Mouse (Mus musculus): ENCODE data around the gene Neo1.
A peak's percentile ranks its signal among the peaks of the same experiment; 100 is the strongest.

Gene Neo1

DNA sequence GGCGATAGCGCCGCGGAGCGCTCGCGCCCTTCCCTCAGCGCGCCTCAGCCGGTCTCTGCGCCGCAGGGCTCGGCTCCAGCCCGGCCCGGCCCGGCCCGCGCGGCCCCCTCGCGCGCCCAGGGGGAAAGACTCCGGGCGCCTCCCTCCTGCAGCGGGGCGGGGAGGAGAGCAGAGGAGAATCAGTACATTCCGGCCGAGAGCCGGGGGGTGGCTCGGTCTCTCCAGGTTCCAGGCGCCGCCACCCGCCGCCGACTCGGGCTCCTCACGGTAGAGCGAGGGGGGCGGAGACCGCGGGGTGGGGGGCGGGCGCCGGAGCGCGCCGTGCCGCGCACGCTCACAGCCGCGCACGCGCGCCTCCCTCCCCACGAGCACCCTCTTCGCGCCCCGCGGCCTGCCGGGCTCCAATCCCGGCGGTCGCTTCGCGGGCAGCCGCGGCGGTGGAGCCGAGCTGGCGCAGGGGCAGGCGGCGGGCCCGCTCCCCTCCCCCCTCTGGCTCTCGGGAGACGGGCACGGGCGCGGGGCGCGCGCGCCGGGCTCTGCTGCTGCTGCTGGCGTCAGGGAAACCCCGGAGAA is at the start of gene Neo1:
Gene Neo1 (minus strand): TSS at position 283 of the 573 bp plus-strand sequence.
- DNase-seq: peak; percentile 88

DNA sequence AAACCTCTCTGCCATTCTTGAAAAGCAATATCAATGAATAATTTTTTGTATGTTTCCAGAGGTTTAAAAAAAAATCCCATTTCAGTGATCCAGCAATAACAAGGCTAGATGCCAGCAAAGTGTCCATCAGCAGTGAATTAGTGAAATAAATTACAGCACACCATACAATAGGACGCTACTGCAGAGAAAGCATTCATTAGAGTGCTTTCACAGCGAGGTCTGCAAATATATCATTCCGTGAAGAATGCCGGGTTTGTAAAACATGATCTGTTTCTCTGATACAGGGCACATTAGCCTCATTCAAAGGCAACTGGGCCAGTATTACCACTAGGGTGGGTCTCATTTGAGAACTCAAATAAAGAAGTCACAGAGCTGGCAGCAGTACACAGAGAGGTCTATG is 39.4 kb upstream of the Neo1 start:
- DNase-seq: no peak

DNA sequence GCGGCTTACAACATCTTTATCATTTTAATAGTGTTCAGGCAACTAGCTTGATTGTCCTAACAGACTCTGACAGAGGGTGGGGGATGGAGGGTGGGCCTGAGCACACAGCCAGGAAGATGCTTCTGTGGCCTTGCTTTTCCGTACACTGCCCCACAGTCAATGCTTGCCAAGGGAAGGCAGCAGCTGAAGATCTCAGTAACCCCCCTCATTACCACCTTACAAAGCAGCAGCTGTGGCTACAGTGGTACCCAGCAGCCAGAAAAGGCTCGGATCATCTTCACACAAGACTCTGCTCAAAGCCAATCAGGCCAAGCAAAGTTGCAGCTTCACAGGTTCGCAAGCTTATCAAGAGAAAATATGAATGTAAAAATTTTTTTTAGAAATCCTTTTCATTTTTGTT is 37.6 kb upstream of the Neo1 start:
- DNase-seq: no peak

DNA sequence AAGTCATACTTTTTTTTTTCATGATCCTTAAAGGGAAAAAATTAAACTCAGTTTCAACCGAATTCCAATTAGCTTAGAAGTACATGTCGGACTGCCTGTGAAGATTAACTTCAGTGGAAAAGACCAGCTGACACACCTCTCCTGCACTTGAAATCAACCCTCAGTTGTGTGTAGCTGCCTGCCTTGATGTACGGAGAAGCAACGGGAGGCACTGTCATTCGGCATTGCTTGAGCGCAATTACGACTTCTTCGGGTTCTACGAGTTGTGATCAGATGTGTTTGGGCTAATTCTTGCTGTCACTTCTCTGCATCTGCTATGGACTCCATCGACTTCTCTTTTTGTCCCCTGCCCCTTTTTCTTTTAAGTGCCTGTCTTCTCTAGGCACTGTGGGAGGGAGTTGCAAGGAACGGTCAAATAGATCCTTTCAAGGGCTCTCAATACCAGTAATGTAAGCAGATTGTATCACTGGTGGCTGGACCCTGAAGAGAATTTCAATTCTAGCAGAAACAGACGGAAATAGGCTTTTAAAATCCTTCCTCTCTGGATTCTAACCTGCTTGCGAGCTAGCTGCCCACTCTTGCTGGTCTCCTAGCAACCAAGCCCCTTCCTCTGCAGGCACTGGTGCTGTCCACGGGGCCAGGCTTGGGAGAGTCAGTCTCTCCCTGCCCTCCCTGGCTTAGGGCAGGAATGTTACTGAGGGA is 36.0 kb upstream of the Neo1 start:
- no peak for DNase-seq

DNA sequence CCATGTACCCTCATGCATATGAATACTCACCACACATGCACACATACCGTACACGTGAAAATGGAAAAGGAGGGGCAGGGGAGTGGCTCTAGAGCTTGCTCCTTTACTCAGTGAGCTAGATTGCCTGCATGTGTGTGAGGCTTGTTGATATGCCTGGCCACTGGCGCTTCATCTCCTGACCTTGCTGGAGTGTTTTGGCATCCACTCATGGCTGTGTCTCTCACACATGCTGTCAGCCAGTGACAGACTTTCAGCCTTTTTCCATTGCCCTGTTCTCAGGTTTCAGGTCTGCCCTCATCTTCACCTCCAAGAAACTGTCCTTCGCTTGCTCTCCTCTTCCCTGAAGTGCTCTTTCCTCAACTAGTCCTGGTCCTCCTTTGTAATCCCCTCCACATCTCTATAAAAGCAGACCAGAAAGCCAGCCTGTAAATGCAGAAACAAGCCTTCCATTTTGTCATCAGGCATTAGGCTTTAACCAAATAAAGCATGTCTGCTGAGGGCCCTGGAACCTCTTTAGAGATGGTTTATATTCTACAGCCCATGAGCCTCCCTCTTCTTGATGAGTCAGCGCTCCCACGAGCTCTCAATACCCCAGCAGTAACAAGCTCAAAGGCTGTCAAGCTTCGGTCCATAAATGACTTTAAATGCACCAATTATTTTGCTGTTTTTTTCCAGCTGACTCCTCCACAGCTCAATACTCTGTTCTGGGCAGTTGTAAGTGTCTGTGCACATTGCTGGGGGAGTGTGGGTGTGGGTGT is 35.2 kb upstream of the Neo1 start:
- no peak for DNase-seq

DNA sequence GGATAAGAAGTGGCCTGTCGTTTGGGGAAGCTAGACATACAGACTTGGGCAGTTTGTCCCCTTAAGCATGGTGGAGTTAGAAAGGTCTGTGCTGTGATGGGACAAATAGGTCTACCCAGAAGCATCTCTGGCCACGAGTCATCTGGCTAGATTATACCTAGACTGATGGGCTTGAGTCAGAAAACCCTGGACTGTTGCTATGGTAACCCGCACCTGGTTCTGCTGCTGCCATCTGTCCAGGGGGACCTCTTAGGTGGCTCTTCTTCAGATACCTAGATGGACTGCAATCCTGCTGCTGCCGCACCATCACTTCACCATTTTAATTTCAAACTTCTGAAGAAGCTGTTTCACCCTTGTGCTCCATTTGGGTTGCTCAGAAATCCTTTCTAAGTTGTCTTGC is 34.0 kb upstream of the Neo1 start:
- no peak for DNase-seq

DNA sequence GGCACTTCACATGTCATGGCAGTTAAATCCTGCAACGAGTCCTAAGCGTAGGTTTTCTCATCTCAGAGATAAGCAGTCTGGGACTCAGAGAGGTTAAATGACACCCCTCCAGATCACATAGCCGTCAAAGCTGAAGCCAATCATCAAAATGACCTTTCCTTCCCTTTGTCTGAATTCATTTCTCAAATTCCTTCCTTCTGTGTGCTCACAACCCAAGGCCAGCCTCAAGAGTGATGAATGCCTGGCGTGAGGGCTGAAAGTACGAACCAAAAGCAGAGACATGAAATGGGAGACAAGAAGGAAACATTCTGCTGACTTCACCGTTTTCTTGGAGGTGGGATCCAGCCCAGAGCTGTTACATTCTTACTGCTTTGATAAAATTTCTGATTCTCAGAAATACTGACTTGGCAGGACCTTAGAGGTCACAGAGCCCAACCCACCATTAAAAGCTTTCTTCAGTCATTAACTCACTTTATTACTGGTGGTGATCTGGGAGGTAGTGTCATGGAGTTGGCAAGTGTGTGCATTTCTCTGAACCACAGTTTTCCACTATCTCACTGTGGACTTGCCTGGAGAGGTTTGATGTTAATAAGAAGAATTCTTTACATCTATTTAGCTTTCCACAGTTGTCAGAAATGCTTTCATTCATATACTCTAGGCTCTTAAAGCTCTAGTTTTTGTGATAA is 29.5 kb upstream of the Neo1 start:
- no peak for DNase-seq

DNA sequence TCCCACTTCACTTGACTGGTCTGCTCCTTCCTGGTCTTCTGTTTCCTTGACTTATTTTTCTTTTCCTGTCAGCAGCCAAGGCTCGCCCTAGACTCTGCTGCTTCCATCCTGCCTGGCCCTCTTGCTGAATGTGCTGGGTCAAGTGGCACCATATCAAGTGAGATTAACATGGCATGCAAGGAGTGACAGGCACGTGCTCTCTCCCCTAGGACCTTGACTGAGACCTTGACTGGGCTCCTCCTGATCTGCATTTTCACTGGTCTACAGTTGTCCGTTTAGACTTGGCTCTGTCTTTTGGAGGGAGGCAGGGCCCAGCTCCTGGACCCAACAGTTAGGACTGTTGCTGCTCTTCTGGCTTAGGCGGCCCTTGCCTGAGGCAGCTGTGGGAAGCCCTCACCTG is 26.2 kb upstream of the Neo1 start:
- no peak for DNase-seq

DNA sequence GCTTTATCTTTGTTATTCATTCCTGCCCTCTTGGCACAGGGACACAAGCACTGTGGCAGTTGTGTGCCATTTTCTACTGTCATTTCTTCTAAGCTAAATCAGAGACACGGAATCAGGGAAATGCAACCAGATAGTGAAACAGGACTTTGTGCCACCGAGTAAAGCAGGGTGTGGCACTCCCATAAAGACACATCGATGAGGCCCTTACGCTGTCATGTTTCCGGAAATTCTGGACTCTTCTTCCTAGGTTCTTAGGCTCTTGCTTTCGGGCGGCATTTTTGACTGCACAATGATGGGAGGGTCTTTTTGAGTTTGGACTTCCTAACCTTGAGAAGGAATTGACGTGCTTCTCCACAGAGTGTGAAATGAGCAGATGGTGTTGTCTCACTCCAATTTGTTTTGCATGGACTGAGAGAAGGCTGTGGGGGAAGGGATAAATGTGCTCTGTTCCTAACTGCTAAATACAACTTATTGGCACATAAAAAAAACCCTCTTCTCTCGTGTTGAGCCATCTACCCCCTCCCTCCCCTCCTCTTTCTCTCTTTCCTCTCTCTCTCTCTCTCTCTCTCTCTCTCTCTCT is 23.9 kb upstream of the Neo1 start:
- DNase-seq: no peak

DNA sequence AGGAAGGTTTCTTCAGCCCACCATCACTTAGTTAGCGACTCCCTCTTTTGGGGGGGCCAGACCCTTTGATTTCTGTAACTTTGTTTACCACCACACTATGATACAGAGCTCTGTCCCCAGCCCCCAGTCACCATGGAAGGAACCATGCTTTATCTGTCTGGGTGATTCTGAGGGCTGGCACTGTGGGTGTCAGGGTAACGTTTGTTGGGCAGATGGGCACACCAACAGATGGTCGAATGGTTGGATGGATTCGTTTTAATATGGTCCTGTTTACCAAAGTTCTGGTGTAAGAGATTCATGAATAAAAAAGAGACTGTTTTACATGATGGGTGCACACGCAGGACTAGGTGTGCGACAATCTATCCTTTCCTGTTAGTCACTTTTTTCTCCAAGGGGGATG is 22.9 kb upstream of the Neo1 start:
- no peak for DNase-seq

DNA sequence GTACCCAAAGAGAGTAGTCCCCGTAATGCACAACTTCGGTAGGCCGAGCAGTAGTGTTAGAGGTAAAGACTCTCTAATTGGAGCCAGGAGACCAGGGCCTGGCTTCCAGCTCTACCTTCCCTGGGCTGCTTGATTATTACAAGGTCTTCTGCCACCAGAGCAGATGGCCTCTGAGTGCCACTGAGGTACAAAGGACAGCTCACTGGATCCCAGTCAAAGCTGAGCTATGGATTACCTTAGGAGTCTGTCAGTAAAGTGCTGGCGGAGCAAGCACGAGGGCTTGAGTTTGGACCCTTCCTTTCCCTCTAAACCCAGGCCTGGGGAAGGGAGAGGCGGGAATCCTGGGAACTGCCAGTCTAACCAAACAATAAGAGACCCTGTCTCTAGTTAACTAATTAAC is 21.8 kb upstream of the Neo1 start:
- no peak for DNase-seq

DNA sequence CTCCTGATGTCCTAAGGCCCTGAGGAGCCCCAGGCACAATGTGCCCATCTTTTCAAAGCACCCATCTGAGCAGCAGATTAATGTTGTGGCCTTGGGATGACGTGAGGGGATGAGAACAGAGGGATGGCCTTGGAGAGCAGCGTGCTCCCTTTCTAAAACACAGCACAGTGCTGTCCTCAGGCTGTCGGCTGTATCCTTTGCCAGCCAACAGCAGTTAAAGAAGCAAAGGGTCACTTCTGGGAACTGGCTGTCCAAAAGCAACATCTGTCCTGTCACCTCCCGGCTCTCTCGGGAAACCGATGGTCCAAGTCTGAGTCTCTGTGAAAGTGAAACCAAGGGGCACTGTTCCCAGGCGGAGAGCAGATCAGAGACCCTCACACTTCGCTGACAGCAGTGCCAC is 20.0 kb upstream of the Neo1 start:
- peak; percentile 65 for DNase-seq

DNA sequence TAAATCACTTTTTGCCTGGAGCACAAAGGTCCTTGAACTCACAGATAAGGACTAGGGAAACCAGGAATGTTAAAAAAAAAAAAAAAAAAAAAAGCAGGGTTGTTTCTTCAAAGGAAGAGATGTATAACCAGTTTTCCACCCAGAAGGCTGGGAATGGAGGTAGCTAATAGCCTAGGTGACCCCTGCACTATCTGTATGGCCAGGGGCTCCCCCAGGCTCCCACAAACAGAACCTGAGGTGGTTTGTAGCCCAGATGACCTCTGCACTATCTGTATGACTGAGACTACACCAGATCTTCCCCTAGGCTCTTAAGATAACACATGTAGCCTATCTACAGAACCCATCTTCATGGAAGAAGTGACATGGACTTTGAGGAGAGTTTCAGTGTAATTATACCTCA is 5.6 kb upstream of the Neo1 start:
- no peak for DNase-seq

DNA sequence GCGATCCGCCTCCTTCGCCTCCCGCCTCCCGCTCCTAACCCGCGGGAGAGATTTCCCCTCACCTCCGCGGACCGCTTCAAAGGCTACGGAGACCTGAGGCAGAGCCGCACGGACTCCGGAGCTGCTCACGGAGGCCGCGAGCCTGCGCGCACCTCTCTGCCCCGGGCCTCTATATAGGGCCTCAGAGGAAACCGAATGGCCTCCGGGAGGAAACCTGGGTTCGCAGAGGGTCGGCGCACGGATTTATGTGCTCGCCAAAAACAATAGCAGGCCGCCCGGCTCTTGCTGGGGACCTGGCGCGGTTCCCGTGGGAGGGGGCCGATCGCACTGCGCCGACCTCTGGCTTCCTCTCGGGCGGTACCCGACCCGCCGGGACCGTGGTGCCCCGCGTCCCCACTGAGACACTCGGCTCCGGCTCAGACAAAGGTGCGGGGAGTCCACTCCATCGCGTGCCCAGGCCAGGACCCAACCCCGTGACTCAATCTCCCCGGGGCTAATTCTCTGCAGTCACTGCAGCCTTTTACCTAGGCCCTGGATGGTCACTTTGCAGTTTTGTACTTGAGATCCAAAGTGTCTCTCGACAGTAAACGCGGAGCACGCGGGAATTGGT is 596 bp upstream of the Neo1 start:
- no peak for DNase-seq

DNA sequence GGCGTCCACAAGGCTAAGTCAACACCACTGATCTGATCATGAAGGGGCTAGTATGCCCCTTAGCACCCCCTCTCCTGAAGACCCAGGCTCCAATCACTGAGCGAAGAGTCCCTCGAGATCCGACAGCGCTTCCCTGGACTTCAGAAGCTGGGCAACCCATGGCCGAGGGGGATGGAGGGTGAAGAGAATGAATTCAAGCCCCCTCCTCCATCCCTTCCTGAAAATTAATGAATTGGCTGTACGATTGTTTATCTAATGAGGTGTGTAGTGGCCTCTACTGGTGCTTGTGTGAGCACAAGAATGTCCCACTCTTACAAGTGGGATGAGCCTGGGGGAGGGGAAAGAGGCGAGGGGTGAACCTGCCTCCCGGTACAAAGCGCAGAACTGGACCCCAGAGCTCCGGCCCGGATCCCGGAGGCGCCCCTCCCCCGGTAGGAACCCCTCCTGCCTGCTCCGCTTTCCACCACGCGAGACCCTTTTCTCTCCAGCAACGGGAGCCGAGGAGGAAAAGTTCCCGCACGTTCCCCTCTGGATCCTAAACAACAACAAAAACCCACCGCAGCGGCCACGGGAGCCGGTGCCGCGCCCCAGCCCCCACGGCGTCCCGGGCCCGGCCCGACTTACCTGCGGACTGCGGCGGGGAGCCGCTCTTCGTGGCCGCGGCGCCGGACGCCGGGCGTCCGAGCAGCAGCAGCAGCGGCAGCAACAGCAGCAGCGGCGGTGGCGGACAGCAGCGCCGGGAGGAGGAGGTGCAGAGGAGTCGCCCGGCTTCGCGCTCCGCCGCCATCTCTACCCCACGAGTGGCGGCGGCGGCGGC is 691 bp downstream of the Neo1 start:
- peak; percentile 41 for DNase-seq

DNA sequence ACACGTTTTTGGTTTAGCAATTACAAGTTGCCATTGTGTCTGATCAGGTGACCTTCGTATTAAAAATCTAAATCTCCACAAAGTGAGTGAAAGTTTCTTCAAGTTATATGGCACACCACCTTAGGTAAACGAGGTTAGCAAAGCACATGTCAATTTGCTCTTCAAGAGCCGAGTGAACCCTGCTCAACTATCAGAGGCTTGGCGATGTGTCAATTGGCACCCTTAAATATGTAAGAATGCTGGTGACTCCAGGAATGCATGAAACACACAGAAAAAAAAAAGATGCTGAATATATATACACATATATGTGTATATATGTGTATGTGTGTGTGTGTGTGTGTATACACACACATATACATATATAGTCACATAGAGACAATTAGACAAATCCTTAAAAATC is 1.4 kb downstream of the Neo1 start:
- peak; percentile 60 for DNase-seq

DNA sequence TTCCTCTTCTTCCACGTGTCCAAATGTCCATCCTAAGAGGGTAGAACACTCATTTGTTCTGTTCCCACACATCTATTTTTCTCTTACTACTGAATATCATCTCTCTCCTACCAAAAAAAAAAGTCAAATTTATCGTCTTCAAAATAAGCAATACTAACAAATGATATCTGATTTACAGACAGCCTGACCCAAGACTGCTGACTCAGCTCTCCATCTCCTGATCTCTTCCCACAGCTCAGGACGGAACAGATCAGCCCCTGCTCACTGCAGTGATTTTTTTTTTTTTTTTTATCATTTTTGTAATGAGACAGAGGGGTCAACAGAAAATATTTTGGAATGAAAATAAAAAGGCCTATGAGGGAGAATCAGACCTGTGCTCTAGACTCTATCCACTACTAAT is 2.7 kb downstream of the Neo1 start:
- DNase-seq: no peak

DNA sequence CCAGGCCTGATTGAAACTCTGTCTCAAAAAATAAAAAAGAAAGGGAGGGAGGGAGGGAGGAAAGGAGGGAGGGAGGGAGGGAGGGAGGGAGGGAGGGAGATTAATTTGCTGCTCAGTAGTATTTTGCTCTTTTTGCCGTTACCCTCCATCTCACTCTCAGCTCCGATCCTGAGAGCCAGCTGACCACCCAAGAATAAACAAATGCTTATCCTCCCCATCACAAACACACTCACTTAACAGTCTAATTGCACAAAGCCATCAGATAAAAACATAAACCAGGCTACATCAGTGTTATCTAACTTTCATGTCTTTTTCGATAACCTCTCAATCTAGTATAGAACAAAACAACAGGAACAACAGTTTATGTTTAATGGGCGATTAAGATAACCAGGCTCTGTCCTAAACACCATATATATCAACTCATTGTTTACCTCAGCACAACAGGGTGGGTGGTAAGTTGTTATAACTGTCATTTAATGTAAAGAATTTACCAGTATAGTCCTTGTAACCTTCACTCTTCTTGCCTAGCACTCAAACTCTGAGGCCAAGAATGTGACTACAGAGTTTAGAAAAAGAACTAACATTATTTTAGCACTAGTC is 11.9 kb downstream of the Neo1 start:
- no peak for DNase-seq

DNA sequence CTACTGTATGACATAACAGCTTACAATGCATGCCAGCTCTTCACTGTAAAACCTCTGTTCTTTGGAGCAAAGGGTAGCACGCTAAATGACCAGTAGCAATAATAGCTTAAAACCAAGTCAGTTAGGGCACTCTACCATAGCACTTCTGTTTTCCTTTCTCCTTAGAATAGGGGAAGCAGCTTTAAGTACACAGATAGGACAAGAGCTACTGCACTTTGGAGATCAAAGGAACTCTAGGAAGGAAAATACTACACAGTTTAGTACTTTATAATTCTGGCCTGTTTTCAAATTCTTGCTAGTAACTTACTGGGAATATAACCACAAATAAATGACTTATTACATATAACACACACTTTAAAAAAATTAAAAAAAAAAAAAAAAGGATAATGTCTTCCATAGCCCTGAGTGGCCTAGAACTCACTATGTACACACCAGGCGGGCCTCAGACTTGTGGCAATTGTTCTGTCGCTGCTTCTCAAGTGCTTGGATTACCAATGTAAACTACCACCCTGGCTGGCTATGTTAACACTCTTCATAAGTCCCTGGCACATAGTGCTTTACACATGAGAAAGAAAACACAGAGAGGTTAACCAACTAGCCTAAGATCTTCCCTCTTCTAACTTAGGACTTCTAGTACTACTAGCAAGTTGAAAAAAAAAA is 20.1 kb downstream of the Neo1 start:
- peak; percentile 39 for DNase-seq

DNA sequence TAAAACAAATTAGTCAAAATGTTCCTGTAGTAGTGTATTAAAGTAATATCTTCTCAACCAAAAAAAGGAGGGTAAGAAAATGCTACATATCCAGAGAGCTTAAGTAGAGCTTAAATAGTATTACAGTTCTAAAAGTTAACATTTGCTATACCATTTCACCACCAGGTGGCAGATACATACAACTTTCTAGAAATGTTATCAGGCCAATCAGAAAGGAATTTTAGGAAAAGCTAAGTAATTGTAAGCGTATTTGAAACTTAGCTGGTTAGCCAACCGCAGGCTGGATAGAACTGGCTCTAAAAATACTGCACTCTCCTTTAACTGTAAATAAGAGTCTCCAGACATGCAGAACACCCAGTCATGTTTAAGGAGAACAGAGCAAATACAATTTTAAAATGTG is 22.9 kb downstream of the Neo1 start:
- DNase-seq: peak; percentile 83
